Mouse (Mus musculus) limb, embryonic 10.5 days (tissue): ENCODE measurements at regions not wholly inside any gene's neighbourhood (a gene's known extent, or its start where the extent isn't known, plus 50 kb on each side); places are given as distances from the start of the nearest gene placed in this dataset.

Experiments used
- DNase-seq: peaks from one replicate; pipeline ENCODE4 v3.0.0-alpha.2; 2017; ENCODE audit warnings: low spot score
- H3K27ac ChIP-seq: fragments of 300-500 bp; sonication (generic); 2 replicates; pipeline ENCODE4 v1.5.1; 2016; ENCODE audit warnings: mild to moderate bottlenecking
- H3K27me3 ChIP-seq: fragments of 300-500 bp; sonication (generic); 2 replicates; pipeline ENCODE4 v1.6.1; 2016; ENCODE audit warnings: low read depth, mild to moderate bottlenecking; ENCODE audit not compliant: poor library complexity, severe bottlenecking
- H3K36me3 ChIP-seq: fragments of 300-500 bp; sonication (generic); 2 replicates; pipeline ENCODE4 v1.6.1; 2016; ENCODE audit warnings: mild to moderate bottlenecking, moderate library complexity
- H3K4me1 ChIP-seq: fragments of 300-500 bp; sonication (generic); 2 replicates; pipeline ENCODE4 v1.6.1; 2016
- H3K4me3 ChIP-seq: fragments of 300-500 bp; sonication (generic); 2 replicates; pipeline ENCODE4 v1.5.1; 2016; ENCODE audit warnings: mild to moderate bottlenecking, moderate library complexity
- H3K9me3 ChIP-seq: fragments of 300-500 bp; sonication (generic); replicated peaks from 2 replicates; pipeline ENCODE4 v1.6.1; 2016; ENCODE audit warnings: mild to moderate bottlenecking
- WGBS: fragments of 180-500 bp; shearing (Covaris S2); methylation state at CpG from one replicate; pipeline ENCODE4 v1.1.7; 2016; 5-methylcytosine and 5-hydroxymethylcytosine counted together

GRCm38 (mm10) chr3:39424778-39425642 lies 538.3 kb downstream of the Fat4 start:
- Histone ChIP-seq H3K9me3 (no peaks in the 10 kb centered on the region), H3K4me3 (no peak overlapping the region), H3K27me3 (no peaks in the 10 kb centered on the region), H3K36me3 (no peaks in the 10 kb centered on the region), H3K27ac (no peak overlapping the region), H3K4me1 (peaks cover 12% of the 10 kb centered on the region)
- DNase-seq: no peak
- 71% methylated on average over 5 of the region's 5 CpGs for WGBS

GRCm38 (mm10) chr3:39425643-39426016 lies 538.9 kb downstream of the Fat4 start:
- Histone ChIP-seq H3K4me1 (peaks cover 12% of the 10 kb centered on the region), H3K36me3 (no peaks in the 10 kb centered on the region), H3K4me3 (no peak overlapping the region), H3K27me3 (no peaks in the 10 kb centered on the region), H3K27ac (no peak overlapping the region), H3K9me3 (no peaks in the 10 kb centered on the region)
- DNase-seq: no peak
- WGBS: 66% methylated on average over 2 of the region's 2 CpGs

- DNase-seq: no peak
- Histone ChIP-seq H3K9me3 (no peaks in the 10 kb centered on the region), H3K4me1 (peaks cover 7% of the 10 kb centered on the region; the same call in 1 of the 2 replicates), H3K27ac (no peak overlapping the region), H3K27me3 (no peaks in the 10 kb centered on the region), H3K36me3 (no peaks in the 10 kb centered on the region), H3K4me3 (no peak overlapping the region)
- whole genome bisulfite sequencing: 73% methylated on average over 10 of the region's 10 CpGs
Measured at GRCm38 (mm10) chr3:39443328-39443727, 556.6 kb downstream of the Fat4 start.

- H3K27ac ChIP-seq: no peak overlapping the region
- H3K4me1 ChIP-seq: 0 out of 2 replicates have a peak, but pooled peaks cover 3% of the 10 kb centered on the region
- H3K36me3 ChIP-seq: no peaks in the 10 kb centered on the region
- no peaks in the 10 kb centered on the region for H3K9me3 ChIP-seq
- H3K4me3 ChIP-seq: no peak overlapping the region
- no peak for DNase-seq
- H3K27me3 ChIP-seq: no peaks in the 10 kb centered on the region
Measured at GRCm38 (mm10) chr3:39455650-39456049, 568.9 kb downstream of the Fat4 start.

GRCm38 (mm10) chr3:39460183-39460888 lies 573.6 kb downstream of the Fat4 start:
- no peak for DNase-seq
- no peak overlapping the region for H3K4me3 ChIP-seq
- 85% methylated on average over 14 of the region's 14 CpGs for WGBS

GRCm38 (mm10) chr3:39461561-39461960 lies 574.8 kb downstream of the Fat4 start:
- 90% methylated on average over 4 of the region's 4 CpGs for WGBS

More at GRCm38 (mm10) chr3:39460183-39460888, 573.6 kb downstream of the Fat4 start:
- Histone ChIP-seq H3K9me3 (no peaks in the 10 kb centered on the region), H3K4me1 (0 out of 2 replicates have a peak, but pooled peaks cover 3% of the 10 kb centered on the region), H3K36me3 (no peaks in the 10 kb centered on the region), H3K27me3 (no peaks in the 10 kb centered on the region), H3K27ac (no peak overlapping the region)

GRCm38 (mm10) chr3:39465811-39466210 lies 579.1 kb downstream of the Fat4 start:
- no peaks in the 10 kb centered on the region for H3K4me1 ChIP-seq
- H3K36me3 ChIP-seq: no peaks in the 10 kb centered on the region
- no peak overlapping the region for H3K27ac ChIP-seq
- H3K4me3 ChIP-seq: no peak overlapping the region
- 78% methylated on average over 3 of the region's 3 CpGs for WGBS
- no peaks in the 10 kb centered on the region for H3K27me3 ChIP-seq
- H3K9me3 ChIP-seq: no peaks in the 10 kb centered on the region
- no peak for DNase-seq

More at GRCm38 (mm10) chr3:39461561-39461960, 574.8 kb downstream of the Fat4 start:
- Histone ChIP-seq H3K27ac (no peak overlapping the region), H3K4me1 (no peaks in the 10 kb centered on the region), H3K36me3 (no peaks in the 10 kb centered on the region), H3K9me3 (no peaks in the 10 kb centered on the region), H3K27me3 (no peaks in the 10 kb centered on the region), H3K4me3 (no peak overlapping the region)
- no peak for DNase-seq

- no peak for DNase-seq
- no peak overlapping the region for H3K27ac ChIP-seq
- H3K4me3 ChIP-seq: no peak overlapping the region
- 87% methylated on average over 7 of the region's 7 CpGs for WGBS
- no peaks in the 10 kb centered on the region for H3K9me3 ChIP-seq
- no peaks in the 10 kb centered on the region for H3K27me3 ChIP-seq
- no peaks in the 10 kb centered on the region for H3K4me1 ChIP-seq
- H3K36me3 ChIP-seq: no peaks in the 10 kb centered on the region
Measured at GRCm38 (mm10) chr3:39489392-39489791, 602.7 kb downstream of the Fat4 start.

GRCm38 (mm10) chr3:39494363-39494762 lies 607.6 kb downstream of the Fat4 start:
- H3K27me3 ChIP-seq: no peaks in the 10 kb centered on the region
- WGBS: 95% methylated on average over 3 of the region's 3 CpGs
- H3K36me3 ChIP-seq: no peaks in the 10 kb centered on the region
- no peaks in the 10 kb centered on the region for H3K9me3 ChIP-seq
- no peak for DNase-seq
- no peak overlapping the region for H3K4me3 ChIP-seq
- no peaks in the 10 kb centered on the region for H3K4me1 ChIP-seq
- no peak overlapping the region for H3K27ac ChIP-seq

- H3K4me3 ChIP-seq: no peak overlapping the region
- H3K36me3 ChIP-seq: no peaks in the 10 kb centered on the region
- WGBS: 89% methylated on average over 5 of the region's 5 CpGs
- H3K27ac ChIP-seq: no peak overlapping the region
- H3K9me3 ChIP-seq: no peaks in the 10 kb centered on the region
- no peak for DNase-seq
- peaks cover 6% of the 10 kb centered on the region; the same call in 1 of the 2 replicates for H3K4me1 ChIP-seq
- no peaks in the 10 kb centered on the region for H3K27me3 ChIP-seq
Measured at GRCm38 (mm10) chr3:39528087-39528486, 641.3 kb downstream of the Fat4 start.

- Histone ChIP-seq H3K36me3 (no peaks in the 10 kb centered on the region), H3K27me3 (no peaks in the 10 kb centered on the region), H3K9me3 (no peaks in the 10 kb centered on the region), H3K4me3 (no peak overlapping the region), H3K27ac (no peak overlapping the region), H3K4me1 (no peaks in the 10 kb centered on the region)
- no peak for DNase-seq
- WGBS: 88% methylated on average over 2 of the region's 2 CpGs
Measured at GRCm38 (mm10) chr3:39537515-39537914, 650.8 kb downstream of the Fat4 start.

- WGBS: 81% methylated on average over 7 of the region's 7 CpGs
- no peaks in the 10 kb centered on the region for H3K36me3 ChIP-seq
- H3K9me3 ChIP-seq: no peaks in the 10 kb centered on the region
- H3K27me3 ChIP-seq: no peaks in the 10 kb centered on the region
- no peak overlapping the region for H3K4me3 ChIP-seq
- H3K27ac ChIP-seq: peak overlapping the region; percentile 20; the same call in 1 of the 2 replicates
- H3K4me1 ChIP-seq: no peaks in the 10 kb centered on the region
- DNase-seq: no peak
Measured at GRCm38 (mm10) chr3:39540530-39541118, 653.9 kb downstream of the Fat4 start.
